Mouse (Mus musculus) midbrain, postnatal 0 days (tissue): ENCODE measurements at regions not wholly inside any gene's neighbourhood (a gene's known extent, or its start where the extent isn't known, plus 50 kb on each side); places are given as distances from the start of the nearest gene placed in this dataset.

Source experiments
- ATAC-seq: fragments of 200-750 bp; cut with Nextera tagmentation; 2 replicates; pipeline ENCODE4 v1.8.0; 2017; ENCODE audit warnings: moderate number of reproducible peaks, mild to moderate bottlenecking, moderate TSS enrichment, moderate library complexity; ENCODE audit not compliant: low FRiP score
- DNase-seq: peaks from one replicate; pipeline ENCODE4 v3.0.0-alpha.2; 2015; ENCODE audit warnings: low spot score
- H3K27ac ChIP-seq: fragments of 300-500 bp; sonication (generic); 2 replicates; pipeline ENCODE4 v1.5.1; 2014; ENCODE audit warnings: low read depth, mild to moderate bottlenecking, low read length, mixed read lengths
- H3K27me3 ChIP-seq: fragments of 300-500 bp; sonication (generic); 2 replicates; pipeline ENCODE4 v1.6.1; 2014; ENCODE audit warnings: low read length, control low read depth, mixed read lengths; ENCODE audit not compliant: insufficient read depth
- H3K36me3 ChIP-seq: fragments of 300-500 bp; sonication (generic); 2 replicates; pipeline ENCODE4 v1.6.1; 2014; ENCODE audit warnings: low read length, control low read depth, mixed read lengths; ENCODE audit not compliant: insufficient read depth
- H3K4me1 ChIP-seq: fragments of 300-500 bp; sonication (generic); 2 replicates; pipeline ENCODE4 v1.6.1; 2014; ENCODE audit warnings: mild to moderate bottlenecking, control low read depth, antibody characterized with exemption, low read length, mixed read lengths; ENCODE audit not compliant: insufficient read depth
- H3K4me2 ChIP-seq: fragments of 300-500 bp; sonication (generic); 2 replicates; pipeline ENCODE4 v1.6.1; 2014; ENCODE audit warnings: low read depth, mild to moderate bottlenecking, low read length, mixed read lengths; ENCODE audit not compliant: poor library complexity, severe bottlenecking
- H3K4me3 ChIP-seq: fragments of 300-500 bp; sonication (generic); 2 replicates; pipeline ENCODE4 v1.5.1; 2014; ENCODE audit warnings: low read depth, mild to moderate bottlenecking, low read length, moderate library complexity
- H3K9ac ChIP-seq: fragments of 300-500 bp; sonication (generic); replicated peaks from 2 replicates; pipeline ENCODE4 v1.6.1; 2014; ENCODE audit warnings: mild to moderate bottlenecking, low read length, moderate library complexity, mixed read lengths; ENCODE audit not compliant: poor library complexity, severe bottlenecking
- H3K9me3 ChIP-seq: fragments of 300-500 bp; sonication (generic); 2 replicates; pipeline ENCODE4 v1.6.1; 2016; ENCODE audit warnings: low read length, control low read depth
- CTCF ChIP-seq: IDR thresholded peaks from 2 replicates; pipeline ENCODE4 v1.5.1; 2016; ENCODE audit warnings: antibody characterized with exemption, mild to moderate bottlenecking
- WGBS: fragments of 180-500 bp; shearing (Covaris S2); extraction: QIAGEN DNeasy Blood & Tissue Kit; methylation state at CpG from one replicate; pipeline ENCODE4 v1.1.7; 2014; 5-methylcytosine and 5-hydroxymethylcytosine counted together

DNA sequence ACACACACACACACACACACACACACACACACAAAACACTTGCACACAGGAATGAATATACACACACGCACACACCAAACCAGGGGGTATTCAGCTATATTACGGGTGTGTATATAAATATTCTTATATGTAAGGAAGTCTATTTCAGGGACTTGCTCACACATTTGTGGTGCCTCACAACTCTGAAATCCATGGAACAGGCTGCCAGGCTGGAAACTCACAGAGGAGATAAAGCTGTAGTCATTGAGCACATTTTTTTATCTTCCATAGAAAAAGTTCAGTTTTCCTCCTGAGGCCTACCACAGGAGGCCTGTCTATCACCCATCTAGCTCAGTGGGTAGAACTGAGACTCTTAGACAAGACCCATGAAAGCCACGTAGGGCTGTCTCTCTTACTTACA lies 83.8 kb downstream of the Ier5 start:
- Histone ChIP-seq H3K4me3 (no peak overlapping the region), H3K27me3 (no peaks in the 10 kb centered on the region), H3K9me3 (no peaks in the 10 kb centered on the region), H3K9ac (no peak overlapping the region), H3K36me3 (no peaks in the 10 kb centered on the region), H3K4me2 (no peak overlapping the region), H3K27ac (no peak overlapping the region), H3K4me1 (no peaks in the 10 kb centered on the region)
- ATAC-seq = no peak
- DNase-seq = no peak
- 89% methylated on average over 3 of the region's 3 CpGs for WGBS
- TF ChIP-seq CTCF = no peak

DNA sequence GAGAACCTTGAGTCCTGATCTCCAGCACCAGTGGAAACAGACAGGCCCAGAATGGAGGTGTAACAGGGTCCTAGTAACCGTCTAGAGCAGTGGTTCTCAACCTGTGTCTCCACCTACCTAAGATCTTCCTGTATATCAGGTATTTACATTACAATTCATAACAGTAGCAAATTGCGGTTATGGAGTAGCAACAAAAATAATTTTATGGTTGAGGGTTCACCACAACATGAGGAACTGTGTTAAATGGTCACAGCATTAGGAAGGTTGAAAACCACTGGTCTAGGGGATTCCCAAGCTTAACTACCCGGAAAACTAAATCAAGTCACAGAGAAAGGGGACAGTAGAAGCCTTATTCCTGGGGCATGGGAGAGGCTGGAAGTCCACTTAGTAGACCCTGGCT lies 84.5 kb downstream of the Ier5 start:
- no peak overlapping the region for H3K9ac ChIP-seq
- H3K4me1 ChIP-seq = no peaks in the 10 kb centered on the region
- no peaks in the 10 kb centered on the region for H3K27me3 ChIP-seq
- no peaks in the 10 kb centered on the region for H3K9me3 ChIP-seq
- DNase-seq (no peak), ATAC-seq (no peak)
- no peak overlapping the region for H3K4me2 ChIP-seq
- H3K4me3 ChIP-seq = no peak overlapping the region
- TF ChIP-seq CTCF = no peak
- no peaks in the 10 kb centered on the region for H3K36me3 ChIP-seq
- no peak overlapping the region for H3K27ac ChIP-seq
- 95% methylated on average over 3 of the region's 3 CpGs for WGBS

DNA sequence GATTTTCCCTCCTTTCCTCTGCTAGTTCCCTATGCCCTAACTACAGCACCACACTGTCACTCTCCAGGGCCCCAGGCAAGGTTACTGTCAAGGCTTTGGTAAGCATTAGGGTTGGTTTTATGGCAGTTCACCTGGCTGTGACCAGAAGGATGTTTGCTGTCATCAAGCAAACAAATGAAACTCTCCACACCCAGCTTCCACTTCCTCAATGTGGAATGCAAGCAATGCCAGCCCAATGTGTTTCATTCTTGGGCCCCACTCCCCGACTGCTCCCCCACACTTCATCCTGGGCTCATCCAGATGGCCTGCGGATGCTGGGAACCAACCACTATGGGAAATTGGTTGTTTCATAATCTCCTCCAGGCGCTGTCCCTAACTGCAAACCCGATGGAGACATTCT lies 85.7 kb downstream of the Ier5 start:
- Histone ChIP-seq H3K4me2 (no peak overlapping the region), H3K27me3 (no peaks in the 10 kb centered on the region), H3K9ac (no peak overlapping the region), H3K9me3 (no peaks in the 10 kb centered on the region), H3K27ac (no peak overlapping the region), H3K4me1 (no peaks in the 10 kb centered on the region), H3K4me3 (no peak overlapping the region), H3K36me3 (no peaks in the 10 kb centered on the region)
- DNase-seq (no peak), ATAC-seq (no peak)
- TF ChIP-seq CTCF = no peak
- 72% methylated on average over 4 of the region's 4 CpGs for WGBS

DNA sequence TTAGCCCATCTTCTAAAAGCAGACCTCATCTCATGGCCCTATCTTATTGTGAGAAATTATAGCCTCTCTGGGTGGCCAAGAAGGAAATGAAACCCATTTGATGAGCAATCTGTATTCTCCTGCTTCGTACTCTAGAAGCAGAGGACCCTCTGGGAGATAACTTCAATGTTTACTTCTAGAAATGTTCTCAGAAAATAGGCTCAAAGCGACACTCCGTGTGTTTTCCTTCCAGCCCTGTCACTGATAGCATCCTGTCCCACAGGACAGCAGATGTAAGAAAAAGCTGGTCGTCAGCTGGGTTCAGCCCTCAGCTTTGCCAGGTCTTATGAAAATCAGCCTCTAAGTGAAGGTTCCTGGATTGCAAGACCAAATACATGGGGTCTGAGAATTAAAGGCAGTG lies 86.1 kb downstream of the Ier5 start:
- WGBS = 59% methylated on average over 4 of the region's 4 CpGs
- H3K9ac ChIP-seq = no peak overlapping the region
- DNase-seq = no peak
- H3K4me1 ChIP-seq = no peaks in the 10 kb centered on the region
- no peak overlapping the region for H3K27ac ChIP-seq
- H3K4me3 ChIP-seq = no peak overlapping the region
- H3K9me3 ChIP-seq = no peaks in the 10 kb centered on the region
- H3K36me3 ChIP-seq = no peaks in the 10 kb centered on the region
- no peaks in the 10 kb centered on the region for H3K27me3 ChIP-seq
- no peak for TF ChIP-seq CTCF
- no peak overlapping the region for H3K4me2 ChIP-seq
- ATAC-seq = no peak

DNA sequence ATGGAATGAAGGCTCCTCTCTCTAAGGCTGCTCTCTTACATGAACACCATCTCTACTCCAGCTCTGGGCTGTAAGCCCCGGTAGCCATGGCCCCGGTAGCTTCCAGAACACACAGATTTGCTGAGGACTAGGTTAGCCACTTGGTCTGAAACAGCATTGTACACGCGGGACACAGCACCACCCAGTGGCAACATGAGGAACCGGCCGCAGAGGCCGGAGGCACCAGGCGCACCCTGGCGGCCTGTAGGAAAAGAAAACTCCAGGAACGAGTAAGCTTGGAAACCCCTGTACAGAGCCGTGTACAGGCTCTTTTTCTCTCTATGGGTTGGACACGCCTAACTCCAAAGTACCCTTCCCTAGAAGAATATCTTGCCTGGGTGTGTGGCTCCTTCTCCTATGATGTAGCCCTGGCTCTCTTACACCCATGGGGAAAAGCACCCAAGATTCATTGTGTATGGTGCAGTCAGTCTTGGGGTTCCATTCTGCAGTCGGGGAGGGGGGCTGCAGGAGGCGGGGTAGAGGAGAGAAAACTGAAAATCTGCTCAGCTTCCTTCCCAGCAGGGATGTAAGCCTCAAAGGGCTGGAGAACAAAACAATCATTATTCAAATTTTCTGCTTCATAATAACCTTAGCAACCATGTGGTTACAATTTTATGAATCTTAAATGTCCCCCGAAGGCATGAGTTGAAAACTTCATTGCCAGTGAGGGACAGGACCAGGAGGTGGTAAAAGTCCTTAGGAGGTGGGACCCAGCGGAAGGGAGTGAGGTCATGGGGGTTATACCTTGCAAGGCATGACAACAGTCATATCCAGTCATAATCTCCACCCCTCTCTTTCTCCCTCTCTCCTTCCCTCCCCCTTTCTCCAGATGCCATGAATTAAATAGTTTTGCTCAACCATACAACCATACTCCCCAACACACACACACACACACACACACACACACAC lies 92.6 kb downstream of the Ier5 start:
- Histone ChIP-seq H3K36me3 (no peaks in the 10 kb centered on the region), H3K9ac (no peak overlapping the region), H3K4me2 (no peak overlapping the region), H3K27ac (no peak overlapping the region), H3K27me3 (no peaks in the 10 kb centered on the region), H3K4me3 (no peak overlapping the region), H3K9me3 (no peaks in the 10 kb centered on the region), H3K4me1 (no peaks in the 10 kb centered on the region)
- TF ChIP-seq CTCF = peak; percentile 100
- 7% methylated on average over 16 of the region's 16 CpGs for WGBS
- peak; percentile 92 for DNase-seq
- ATAC-seq = peak; percentile 74

DNA sequence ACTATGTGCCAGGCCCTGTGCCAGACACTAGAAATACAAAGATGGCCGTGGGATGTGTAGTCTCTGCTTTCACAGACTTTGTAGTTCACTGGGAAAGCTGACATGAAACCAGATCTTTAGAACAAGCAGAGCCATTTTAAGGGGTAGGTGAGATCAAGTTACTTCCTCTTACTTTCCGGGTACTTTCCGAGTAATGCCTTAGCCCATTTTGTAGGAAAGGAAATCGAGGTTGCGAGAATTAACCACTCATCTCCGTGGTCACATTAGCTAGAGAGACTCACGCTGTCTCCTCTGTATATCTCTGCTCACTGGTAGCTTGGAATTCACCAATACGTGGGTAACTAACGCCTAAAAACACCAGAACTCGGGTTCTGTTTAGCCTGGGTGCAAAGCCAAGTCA lies 93.3 kb downstream of the Ier5 start:
- WGBS = 89% methylated on average over 10 of the region's 10 CpGs
- Histone ChIP-seq H3K36me3 (no peaks in the 10 kb centered on the region), H3K27me3 (no peaks in the 10 kb centered on the region), H3K27ac (no peak overlapping the region), H3K4me2 (no peak overlapping the region), H3K9ac (no peak overlapping the region), H3K4me1 (no peaks in the 10 kb centered on the region), H3K9me3 (no peaks in the 10 kb centered on the region), H3K4me3 (no peak overlapping the region)
- DNase-seq = no peak
- TF ChIP-seq CTCF = no peak
- ATAC-seq = no peak
